Mouse (Mus musculus) fibroblast of lung, adult 2 months (primary cell): ENCODE results near the gene Cd163.

Experiments
- DNase-seq: peaks from one replicate; pipeline ENCODE4 v3.0.0-alpha.2; 2011; ENCODE audit warnings: low read depth

Gene Cd163

DNA sequence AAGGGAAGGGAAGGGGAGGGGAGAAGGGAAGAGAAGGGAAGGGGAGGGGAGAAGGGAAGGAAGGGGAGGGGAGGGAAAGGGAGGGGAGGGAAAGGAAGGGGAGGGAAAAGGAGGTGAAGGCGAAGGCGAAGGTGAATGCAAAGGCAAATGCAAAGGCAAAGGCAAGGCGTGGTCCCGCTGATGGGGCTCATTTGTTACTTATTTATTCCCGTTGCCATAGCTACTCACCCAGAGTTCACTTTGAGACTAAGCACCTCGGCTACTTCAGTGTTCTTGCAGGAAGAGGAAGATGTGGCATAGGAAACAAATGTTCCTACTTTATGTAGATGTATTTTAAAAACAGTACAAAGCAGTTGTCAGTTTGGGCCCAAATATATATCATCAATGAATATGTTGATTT, 56.1 kb downstream of the Cd163 start:
- DNase-seq: no peak

DNA sequence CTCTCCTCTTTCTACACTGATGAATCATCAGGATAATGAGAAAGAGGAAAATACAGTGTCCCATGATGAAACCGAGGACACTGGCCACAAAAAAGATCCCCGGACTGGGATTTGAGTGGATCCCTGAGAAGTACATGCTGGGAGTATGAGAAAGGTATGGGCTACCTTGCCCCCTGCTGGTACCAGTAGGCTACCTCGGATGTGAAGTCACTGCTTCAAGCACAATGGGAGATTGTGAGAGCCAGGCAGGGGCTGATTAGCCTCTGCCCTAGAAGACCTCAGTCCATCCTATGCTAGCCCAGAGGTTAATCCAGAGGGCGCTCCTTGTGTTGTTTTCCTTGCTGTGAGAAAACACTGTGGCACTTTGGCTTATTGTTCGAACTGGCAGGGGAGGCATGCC, 59.9 kb downstream of the Cd163 start:
- no peak for DNase-seq

DNA sequence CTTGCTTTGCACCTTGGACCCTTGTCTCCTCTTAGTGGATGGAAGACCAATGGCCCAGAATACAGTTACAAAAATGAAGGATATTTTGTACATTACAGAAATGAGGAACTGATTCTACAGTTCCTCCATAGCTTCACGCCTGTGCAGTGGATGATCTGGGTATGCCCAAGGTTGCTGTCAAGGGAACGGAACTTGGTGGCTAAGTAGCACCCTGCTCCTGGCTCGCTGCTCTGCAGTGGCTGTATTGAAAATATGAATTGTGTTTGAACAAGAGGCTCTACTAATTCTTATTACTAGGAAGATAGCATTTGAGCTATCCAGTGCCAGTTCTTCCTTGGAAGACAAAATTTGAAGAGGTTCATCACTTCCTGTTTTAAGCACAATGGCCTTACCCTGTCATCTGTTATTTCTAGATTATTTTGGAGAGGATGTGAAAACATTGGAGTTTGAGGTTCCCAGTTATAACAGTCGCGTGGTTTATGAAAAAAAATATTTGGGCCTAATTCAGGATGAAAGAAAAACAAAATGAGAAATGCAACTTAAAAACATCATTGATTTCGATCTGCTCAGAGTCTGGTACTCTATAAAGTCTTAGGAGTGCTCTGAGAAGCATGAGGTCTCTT, 69.2 kb downstream of the Cd163 start:
- no peak for DNase-seq

DNA sequence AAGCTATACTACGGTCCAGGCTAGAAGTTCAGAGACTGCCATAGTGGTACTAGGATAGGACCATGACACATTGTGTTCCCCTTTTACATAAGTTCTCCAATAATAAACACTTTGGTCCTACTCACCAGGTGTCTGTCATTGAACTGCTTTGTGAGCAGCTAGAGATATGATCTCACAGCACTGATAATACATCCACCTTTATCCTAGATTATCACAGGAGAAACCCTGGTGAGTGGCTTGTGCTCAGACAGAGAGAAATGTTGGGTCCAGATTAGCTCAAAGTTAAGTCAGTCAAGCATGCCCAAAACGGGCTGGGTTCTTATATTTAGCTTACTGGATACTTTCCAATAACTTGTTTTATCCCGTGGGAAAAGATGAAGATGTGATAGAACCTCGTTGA, 70.2 kb downstream of the Cd163 start:
- DNase-seq: no peak

DNA sequence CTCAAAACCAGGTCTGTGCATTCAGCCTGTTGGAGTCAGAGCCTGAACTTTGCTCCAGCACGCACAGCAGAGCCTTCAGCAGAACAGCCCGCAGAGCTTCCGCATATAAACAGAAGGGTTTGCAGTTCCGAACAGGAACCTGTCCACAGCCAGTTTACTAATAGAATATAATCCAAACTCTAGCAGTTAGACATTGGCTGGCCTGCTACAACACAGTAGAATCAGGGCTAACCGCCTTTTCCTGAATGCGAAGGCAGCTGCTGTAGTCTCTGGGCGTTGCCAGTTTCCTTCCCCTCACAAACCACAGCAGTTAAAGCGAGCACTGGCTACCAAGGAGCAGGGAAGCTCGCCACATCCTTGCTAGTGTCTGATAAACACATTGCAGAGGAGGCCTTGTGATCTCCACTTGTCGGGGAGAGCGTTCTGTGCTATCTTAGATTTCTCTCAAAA, 71.0 kb downstream of the Cd163 start:
- DNase-seq: no peak

DNA sequence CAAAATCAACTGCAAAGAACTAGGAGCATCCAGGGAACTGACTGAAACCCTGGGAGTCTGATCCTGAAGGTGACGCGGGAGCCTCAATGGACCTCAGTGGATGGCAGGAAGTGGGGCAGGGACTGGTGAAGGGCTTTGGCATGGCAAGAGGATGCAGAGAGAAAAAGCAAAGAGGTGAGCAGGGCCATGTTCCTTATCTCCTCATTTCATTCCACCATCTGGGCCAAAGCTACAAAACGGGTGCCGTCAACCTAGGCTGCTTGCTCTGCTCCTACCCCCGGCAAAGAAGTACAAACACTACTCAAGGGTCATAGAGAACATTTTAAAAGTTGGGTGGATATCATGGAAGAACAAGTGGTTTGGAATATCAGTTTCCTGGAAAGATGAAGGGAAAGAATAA, 71.9 kb downstream of the Cd163 start:
- DNase-seq: no peak

DNA sequence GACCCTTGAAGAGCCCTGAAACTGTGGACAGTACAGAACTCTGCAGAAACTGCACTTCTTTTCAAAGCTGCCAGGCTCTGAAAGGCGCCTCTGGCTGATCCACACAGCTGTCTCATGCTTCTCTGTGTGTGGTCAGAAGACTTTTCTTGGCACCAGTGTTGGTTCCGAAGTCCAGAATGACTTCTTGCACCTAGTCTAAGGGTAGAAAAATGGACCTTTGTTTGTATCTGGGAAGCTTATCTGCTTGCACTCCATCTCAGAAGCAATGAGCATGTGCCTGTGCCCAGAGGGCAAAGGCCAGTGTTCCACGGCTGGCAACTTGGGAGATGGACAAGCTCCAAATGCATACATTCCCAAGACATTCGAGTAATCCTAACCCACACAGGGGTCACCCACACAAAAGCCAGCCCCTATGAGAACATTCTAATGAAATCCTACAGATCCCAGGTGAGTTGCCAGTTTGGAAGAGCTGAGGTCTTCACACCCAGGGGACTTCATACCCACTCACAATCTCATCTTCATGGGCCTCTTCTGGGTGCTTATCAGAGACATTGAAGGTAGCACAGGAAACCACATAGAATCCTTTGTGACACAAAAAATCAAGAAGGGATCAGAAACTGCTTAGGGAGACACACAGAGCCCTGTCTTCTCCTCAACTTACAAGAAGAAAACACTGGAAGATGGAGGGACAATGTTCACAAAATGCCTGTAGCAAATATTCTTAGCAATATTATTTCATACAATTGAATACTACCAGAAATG, 73.2 kb downstream of the Cd163 start:
- no peak for DNase-seq

DNA sequence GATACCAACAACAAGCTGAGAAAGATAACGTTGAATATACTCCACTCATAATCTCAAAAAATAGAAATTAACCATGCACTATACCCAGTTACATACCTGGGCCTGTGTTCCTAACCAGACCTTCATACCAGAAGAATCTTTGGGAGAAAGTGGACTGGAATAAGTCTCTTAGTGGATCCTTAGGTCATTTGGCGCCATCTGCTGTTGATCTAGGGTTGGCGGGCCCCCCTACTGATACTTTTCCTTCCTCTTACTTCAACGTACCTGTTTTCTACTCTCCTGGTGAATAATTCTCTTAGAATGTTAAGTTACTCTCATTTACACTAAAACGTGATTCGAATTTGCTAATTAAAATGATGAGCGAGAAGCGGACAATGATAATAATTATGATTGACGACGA, 74.9 kb downstream of the Cd163 start:
- peak; percentile 9 for DNase-seq
